Mouse (Mus musculus): Measurements from ENCODE around the gene Syt13.

The Syt13 gene

DNA sequence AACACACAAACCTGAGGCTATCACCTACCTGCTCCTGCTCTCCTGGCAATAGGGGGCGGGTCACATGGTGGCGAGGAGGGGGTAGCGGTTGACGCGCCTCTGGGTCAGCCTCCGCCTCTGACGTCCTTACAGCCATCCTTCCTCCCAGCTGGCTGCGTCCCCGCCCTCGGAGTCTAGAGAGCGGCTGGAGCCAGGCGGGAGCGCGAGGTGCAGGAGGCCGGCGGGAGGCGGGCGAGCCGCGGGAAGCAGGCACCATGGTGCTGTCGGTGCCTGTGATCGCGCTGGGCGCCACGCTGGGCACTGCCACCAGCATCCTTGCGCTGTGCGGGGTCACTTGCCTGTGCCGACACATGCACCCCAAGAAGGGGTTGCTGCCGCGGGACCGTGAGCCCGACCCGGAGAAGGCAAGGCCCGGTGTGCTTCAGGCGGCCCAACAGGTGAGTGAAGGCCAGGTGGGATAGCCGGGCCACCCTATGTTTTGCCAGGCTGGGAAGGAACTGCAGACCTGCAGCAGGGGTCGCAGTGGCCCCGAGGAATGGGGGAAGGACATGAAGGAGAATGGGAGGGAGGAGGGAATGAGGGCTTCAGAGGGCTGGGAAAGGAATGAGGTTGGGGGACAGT is at the start of gene Syt13:
Syt13 (plus strand) TSS at position 166 of the 621 bp plus-strand sequence.
- DNase-seq: peak; percentile 85

DNA sequence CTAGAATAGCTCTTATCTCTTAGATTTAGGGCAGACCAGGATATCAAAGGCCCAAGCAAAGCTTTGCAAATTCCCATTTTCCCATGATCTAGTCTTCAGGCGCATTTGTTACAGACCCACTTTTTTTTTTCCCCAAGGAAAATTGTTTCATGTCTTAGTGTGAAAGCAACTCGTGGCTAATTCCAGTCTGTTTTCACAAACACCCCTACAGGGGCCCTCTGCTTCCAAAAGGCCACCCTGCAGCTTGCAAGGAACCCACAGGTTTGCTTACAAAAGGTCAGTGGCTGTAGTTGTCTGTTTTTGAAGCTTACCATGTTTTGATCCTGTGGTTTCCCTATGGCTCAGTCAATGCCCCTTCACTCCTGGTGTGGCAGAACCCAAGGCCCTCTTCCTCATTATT is 48.3 kb upstream of the Syt13 start:
- DNase-seq: no peak

DNA sequence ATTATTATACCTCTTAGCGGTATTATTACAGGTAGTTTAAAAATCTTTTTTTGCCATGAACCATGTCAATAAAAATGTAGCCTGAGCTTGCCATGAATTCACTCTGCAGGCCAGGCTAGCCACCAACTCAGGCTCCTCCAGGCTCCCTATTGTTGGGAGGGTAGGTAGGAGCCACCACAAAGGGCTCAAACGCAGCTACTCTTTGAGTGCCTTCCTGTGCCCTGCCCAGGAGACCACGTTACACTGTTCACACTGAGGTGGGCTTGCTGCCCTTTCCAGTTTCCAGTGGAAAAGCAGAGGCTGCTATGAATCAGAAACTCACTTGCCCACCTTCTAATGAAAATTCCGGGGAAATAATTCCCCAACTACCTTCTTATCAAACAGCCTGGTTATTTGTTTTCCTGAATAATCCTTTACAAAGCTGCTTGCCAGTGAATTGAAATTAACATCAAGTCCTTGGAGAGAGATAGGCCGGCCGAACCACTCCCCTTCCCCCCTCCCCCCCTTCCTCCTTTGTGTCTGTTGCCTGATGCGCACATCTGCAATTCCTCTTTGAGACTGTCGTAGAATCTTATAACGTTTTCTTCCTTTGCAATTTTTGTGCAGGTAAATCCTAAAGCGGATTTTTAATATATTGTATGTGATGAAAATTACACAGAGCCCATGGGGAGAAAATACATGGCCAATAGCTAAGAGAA is 44.6 kb upstream of the Syt13 start:
- no peak for DNase-seq

DNA sequence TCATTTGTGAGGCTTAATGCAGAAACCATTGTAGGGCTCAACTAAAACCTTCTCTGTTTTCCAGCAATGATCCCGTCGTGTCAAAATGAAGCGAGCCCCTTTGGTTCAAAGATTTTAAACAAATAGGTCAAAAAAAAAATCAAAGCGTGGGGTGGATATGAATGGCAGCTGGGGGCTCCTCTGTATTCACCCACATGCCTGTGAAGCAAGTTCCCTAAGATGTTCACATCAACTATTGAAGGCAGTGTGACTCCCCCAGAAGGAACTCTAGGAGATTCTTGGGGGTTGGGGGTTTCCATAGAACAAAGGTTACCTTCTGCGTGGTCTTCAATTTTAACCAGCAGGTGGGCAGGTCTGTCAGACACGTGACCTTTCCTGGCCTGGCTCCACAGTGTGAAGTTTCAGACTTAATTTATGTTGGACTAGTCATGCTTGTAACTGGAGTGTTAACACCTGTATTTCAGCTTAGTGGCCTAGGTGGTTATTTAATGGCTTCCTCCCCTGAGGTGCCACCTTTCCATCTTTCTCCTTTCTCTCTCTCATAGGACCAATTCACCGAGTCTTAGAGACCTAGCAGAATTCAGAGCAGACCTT is 43.7 kb upstream of the Syt13 start:
- DNase-seq: no peak

DNA sequence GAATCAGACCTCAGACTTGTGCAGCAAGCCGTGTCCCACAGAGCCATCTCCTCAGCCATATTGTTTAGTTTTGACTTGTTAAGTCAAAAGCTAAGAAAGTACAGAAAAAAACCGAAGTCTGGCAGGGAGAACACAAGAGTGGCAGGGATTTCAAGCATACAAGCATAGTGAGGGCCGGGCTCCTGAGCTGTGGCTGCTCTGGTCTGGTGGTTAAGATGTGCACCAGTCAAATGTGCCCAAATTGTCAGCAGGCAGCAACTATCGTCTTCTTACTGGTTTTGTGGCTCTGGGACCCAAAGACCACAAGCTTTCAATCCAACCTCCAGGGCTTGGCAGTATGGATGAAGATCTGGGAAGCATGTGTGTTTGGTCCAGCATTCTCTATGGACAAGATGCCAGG is 42.2 kb upstream of the Syt13 start:
- no peak for DNase-seq

DNA sequence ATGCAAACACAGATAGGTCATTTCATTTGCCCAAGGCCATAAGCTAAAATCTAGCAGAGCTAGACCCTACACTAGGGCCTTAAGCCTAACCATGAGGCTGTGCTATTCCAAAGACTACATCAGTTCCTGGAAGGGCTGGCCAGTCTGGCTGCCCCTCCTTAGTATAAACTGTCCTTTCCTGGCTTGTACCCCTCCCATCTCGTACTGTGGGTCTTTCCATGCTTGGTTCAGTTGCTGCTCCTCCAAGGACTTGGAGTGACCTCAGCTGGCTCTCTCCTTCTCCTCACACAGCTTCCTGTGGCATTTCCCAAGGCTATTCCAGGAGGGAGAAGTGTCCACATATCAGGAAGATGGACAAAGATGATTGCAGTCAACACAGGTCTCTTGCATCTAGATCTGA is 40.3 kb upstream of the Syt13 start:
- DNase-seq: no peak

DNA sequence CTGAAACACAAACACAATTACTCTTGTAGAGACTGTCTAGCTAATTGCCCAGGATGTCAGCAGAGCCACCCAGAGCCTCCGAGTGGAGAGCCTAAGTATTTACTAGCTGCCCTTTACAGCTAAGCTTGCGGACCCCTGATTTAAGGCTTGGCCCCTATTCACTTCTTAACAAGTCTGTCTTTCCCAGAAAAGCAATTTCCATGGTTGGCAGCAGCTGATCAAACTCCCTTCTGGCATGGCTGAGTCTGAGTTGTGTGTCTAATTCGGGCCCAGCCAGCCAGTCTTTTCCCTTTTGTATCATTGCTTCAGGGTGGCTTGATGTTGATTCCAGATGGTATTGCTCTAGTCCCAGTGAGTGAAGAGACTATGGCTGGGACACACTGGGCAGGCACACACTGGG is 37.4 kb upstream of the Syt13 start:
- no peak for DNase-seq

DNA sequence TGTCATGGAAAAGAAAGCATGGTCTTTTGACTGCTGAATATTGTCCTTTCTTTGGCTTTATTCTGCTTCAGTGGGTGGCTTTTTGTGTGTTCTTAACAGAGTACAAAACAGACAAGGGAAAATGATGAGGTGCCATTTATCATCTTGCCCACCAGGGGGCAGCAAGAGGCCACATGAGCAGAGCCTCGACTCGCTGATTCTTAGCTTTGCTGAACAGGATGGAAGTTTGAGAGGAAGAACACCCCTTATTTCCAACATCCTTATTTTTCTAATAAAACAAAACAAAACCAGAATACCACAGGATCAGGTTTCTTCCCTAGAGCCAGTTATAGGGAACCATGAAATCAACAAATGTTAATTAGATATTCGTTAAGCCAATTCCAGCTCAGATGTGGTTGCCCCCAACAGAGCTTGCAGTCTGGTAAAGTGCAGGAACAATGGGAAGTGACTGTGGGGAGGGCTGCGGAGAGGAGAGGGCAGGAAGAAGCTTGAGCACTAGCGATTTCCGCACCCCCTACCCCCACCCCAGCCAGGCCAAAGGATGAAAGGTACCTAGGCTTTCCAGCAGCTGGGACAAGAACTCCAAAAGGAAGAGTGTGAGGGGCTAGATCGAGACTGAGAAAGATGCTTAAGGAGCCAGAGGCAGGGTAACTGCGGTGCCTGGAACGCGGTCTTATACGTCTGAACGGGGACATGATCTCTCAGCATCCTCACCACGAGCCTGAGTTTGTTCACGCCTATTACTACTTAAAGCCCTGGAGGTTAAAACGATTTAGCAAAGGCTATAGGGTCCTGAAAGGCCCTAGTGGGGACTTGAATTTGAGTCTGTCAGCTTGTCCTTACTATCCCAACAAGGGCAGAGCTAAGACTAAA is 31.6 kb upstream of the Syt13 start:
- peak; percentile 39 for DNase-seq

DNA sequence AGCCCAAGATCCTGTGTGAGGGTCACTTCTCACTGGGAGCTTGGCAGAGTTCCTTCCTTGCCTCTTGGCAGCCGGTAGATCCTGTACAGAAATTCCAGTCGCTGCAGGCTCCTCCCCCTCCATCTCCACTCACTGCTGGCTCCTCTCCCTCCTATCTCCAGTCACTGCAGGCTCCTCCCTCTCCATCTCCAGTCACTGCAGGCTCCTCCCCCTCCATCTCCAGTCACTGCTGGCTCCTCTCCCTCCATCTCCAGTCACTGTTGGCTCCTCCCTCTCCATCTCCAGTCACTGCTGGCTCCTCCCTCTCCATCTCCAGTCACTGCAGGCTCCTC is 31.0 kb upstream of the Syt13 start:
- DNase-seq: peak; percentile 20

DNA sequence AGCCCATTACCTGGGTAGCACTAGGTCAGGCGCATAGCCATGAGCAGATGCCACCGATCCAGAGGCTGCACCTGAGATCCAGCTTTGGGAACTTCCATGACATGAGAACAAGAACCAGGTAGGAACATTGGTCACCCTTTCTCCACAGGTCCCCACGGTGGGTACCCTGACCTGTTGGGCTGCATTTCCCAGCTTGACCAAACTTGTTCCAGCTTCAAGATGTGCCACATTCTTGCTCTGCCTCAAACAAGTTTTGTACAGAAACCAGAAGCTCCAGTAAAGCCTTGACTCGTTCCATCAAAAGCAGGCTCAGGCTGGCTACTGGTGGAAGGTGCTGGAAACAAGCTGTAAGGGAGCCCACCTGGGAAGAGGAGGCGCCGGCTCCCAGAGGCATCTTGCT is 29.9 kb upstream of the Syt13 start:
- no peak for DNase-seq

DNA sequence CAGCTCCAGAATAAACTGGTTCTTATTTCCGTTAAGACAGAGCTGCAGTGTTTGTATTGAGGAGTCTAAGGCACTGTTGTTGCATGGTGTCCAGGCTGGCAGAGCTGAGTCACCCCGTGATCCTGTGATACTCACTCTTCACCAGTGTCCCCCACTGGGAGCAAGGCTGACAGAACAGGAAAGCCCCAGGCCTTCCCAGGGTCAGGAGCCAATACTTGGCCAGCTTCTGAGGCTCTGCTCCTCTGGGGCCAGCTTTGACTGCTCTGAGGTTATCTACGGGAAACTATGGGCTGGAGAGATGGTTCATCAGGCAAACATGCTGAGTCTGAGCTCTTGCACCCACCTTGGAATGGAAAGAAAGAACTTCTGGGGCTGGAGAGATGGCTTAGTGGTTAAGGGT is 28.0 kb upstream of the Syt13 start:
- DNase-seq: no peak

DNA sequence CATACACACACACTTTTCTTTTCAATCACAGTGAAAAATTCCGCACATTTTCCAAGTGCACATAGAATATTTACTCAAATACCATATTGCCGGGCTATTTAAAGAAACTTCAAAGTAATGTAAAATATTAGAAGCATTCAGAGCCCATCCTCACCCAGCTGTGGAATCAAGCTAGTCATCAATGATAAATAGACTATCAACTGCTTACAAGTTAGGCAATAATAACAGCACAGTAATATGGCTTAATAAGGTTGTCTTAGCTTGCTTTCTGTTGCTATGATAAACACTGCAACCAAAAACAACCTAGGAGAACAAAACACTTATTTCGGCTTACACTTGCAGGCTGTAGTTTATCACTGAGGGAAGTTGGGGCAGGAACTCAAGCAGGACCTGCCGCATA is 22.4 kb upstream of the Syt13 start:
- DNase-seq: no peak

DNA sequence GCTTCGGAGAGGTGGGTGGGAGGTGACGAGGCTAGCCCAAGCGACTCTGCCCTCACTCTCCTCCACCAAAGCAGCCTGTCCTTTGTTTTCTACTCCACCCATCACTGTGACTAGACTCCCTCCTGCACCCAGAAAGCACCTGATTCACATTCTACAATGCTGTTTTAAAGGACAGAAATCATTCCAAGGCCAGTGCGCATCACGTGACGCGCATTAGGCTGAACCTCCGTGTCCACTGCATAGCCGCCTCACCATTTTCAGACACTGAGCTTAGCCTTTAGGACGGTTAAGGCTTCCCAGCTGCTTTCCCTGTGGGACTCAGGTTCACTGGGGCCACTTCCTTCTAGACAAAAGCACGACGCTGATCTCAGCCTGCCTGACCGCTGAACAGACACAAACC is 11.2 kb upstream of the Syt13 start:
- DNase-seq: no peak

DNA sequence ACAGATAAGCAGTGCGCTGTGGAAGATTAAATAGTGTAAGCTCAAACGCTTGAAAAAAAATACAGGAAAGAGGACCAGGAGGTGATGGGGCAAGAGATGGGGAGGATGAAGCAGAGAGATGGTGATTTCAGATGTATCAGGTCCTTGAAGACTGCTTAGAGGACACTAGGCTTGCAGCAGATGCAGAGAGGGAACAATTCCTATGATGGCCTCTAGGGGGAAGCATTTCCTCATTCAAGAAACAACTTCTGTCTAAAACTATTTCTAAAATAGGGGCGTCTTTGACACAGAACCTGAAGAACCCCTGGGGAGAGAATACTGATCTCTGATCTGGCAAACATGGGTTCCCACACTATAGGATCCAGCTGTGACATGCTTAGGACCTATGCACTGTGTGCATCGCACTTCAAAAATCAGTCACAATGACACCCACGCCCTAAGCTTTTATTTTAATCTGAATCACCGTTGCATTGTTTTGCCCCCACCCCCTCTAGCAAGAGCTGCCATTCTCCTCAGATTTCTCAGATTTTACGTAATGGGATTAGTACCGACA is 10.5 kb upstream of the Syt13 start:
- DNase-seq: no peak

DNA sequence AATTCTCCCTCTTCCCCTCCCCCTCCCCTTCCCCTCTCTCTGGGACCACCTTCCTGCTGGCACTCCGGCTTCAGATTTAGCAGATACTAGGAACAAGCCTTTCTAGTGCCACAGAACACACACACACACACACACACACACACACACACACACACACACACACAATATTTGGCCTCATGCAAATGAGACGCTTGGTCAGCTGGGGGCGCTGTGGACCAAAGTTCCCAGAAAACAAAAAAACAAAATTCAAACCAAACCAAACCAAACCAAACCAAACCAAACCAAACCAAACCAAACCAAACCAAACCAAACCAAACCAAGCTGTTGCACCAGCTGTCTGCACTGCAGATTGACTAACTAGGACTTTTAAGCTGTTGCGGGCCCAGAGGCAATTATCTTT is 4.5 kb upstream of the Syt13 start:
- DNase-seq: no peak

DNA sequence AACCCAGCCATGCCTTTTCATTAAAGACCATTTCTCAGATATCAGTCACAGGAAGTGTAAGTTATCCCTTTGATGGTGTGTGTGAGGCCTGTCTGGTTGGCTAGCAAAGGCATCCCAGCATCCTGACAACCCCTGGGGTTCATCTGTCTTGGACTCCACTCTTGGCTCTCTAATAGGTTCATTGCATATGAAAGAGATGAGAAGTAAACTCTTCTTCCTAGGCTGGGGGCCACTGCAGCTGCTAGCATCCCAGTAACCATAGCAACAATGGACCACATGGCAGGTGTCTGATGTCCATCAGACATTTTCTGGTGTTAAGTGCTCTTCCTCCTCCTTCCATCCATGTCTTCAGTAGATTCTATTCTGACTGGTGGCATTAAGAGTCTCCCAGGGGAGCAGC is 2.6 kb upstream of the Syt13 start:
- DNase-seq: no peak

DNA sequence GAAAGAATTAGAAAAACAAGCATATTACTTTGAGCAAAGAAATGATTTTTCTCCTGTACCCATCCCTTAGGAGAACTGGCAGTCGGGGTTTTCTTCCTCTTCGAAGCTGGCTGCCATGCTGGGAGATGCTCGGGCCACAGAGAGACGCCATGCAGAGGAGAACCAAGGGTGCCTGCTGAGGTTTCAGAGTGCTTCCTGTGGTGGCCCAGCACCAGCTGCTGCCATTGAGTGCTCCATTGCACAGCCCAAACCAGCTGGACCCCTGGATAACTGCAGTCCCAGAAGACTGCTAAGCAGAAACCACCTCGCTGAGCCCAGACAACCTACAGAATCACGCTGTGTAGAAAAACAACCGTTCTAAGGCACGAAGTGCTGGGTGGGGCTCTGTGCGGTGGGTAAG is 1.6 kb upstream of the Syt13 start:
- no peak for DNase-seq

DNA sequence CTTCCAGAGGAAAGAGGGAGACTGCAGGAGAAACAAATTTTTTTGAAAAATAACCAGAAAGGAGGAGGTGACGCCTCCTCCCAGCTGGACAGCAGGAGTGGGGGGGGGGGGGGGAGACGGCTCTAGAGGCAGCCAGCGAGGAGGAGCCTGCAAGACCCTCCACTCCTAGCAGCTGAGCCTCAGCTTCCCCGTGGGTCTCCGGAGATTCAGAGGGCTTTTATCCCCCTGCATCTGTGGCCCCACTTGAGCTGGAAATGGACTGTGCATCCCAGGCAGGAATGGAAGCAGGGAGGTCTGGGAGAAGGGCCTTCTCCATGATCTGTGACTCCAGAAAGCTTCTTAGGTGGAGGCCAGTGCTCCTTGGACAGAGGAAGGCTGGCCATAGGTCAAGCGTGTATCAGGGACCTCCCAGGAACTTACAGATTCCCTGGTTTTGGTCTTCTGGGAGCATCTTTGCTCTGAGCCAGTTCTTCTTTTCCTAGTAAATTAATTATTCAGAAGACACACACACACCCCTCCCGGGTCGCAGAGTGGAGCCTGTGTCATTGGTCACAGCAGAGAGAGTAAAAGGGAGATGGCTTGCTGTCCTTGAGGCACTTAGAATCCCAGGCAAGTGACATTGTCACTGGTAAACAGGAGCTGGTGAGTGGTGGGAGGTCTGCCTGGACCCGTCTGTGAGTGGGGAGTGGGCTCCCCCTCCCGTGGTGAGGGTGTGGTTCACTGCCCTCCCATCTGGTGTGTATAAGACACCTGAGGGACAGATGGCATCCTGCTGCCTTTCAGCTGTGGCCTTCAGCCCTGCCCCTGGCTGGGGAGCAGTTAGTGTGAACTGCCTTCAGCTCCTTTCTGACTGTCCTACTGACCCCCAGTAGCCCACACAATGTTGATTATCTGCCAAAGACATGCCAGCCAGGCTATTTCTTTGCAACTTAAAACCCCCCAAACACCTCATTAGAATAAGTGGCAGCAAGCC is 1.0 kb downstream of the Syt13 start:
- peak; percentile 69 for DNase-seq

DNA sequence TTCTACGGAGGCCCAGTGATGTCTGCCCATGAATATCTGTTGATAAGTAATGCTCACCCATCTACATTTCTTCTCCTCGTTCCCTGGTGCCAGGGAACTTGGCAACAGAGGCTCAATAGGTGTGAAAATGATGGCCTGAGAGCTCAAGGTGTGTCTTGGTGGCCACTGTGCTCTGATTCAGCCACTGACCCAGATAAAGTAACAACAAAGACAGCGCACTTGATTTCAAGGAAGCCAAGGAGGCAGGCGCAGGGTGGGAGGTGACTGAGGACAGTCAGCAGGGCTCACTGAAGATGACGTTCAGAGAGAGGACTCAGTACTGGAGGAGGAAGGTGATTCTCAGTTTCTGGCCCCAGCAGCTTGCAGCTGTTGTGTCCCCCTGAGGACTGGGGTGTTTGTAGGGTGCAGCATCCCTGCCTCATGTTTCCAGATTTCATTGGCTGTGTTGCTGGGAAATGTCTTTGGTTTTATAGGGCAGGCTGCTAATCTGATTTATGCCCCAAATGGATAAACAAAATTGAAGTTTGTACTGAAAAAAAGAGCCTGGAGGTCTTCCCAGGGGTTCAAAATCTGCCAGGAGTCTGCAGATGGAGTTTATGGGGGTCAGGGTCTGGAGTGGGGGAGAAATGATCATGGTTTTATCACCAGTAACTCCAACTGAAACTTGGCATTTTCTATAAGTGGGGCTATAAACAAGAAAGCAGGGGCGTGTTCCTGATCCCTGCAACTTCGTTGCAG is 2.7 kb downstream of the Syt13 start:
- DNase-seq: no peak

DNA sequence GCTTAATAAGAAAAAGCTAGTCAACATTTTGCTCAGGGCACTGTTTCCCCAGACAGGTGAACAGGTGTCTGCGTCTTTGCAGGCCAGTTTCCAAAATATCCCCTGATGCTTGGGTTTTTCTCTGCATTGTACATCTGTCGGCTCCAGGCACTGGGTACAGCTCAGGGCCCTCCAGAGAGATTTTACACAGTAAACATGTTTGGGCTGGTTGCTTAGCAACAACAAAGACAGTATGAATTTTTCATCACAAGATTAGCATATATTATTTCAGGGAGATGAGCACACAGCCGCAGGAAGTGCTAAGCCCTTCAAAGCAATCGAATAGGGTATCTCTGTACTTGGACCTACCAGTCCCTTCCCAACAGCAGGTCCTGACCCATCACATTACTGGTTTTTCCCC is 5.8 kb downstream of the Syt13 start:
- no peak for DNase-seq

DNA sequence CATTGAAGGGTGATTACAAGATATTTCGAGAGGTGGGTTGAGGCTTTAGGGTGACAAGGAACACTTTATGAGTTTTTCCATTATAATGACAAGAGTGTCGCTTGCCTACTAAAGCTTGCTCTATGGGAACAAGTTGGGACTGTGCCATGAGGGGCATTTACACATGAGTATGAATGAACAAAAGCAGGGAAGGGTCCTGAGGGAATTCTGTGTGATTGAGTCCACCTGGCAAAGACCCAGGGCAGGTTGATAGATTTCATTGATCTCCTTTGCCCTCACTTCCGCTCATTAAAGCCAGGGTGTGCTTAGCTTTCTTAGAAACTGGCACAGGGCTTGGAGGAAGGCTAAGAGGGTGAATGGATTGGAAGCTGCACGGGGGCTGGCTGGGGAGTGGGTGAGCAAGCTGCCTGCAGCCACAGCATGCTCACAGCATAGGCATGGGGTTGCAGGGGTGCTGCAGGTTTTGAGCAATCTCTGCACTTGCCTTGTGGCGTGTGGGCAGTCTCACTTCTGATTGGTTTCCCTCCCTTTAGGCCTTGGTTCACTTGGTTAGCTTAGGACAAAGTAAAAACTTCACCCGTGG is 9.9 kb downstream of the Syt13 start:
- DNase-seq: no peak

Data from cerebellum, adult 11-12 months (tissue).